Mouse (Mus musculus) forebrain, embryonic 12.5 days (tissue): ENCODE data around the gene Tnc. TPM values are rescaled to one million over a fixed set of nuclear protein-coding genes. Genes with fewer than 3 reads are reported as not detected.

Experiments used
- ATAC-seq: fragments of 200-750 bp; cut with Nextera tagmentation; 2 replicates; pipeline ENCODE4 v1.8.0; 2017; ENCODE audit warnings: moderate TSS enrichment; ENCODE audit not compliant: low FRiP score
- H3K27ac ChIP-seq: fragments of 300-500 bp; sonication (generic); 2 replicates; pipeline ENCODE4 v1.5.1; 2016; ENCODE audit warnings: mild to moderate bottlenecking
- H3K27me3 ChIP-seq: fragments of 300-500 bp; sonication (generic); 2 replicates; pipeline ENCODE4 v1.6.1; 2016; ENCODE audit warnings: mild to moderate bottlenecking
- H3K36me3 ChIP-seq: fragments of 300-500 bp; sonication (generic); replicated peaks from 2 replicates; pipeline ENCODE4 v1.6.1; 2016; ENCODE audit warnings: mild to moderate bottlenecking
- H3K4me1 ChIP-seq: fragments of 300-500 bp; sonication (generic); 2 replicates; pipeline ENCODE4 v1.6.1; 2016
- H3K4me2 ChIP-seq: fragments of 300-500 bp; sonication (generic); 2 replicates; pipeline ENCODE4 v1.6.1; 2016; ENCODE audit warnings: mild to moderate bottlenecking, moderate library complexity
- H3K4me3 ChIP-seq: fragments of 300-500 bp; sonication (generic); replicated peaks from 2 replicates; pipeline ENCODE4 v1.5.1; 2016; ENCODE audit warnings: mild to moderate bottlenecking
- H3K9ac ChIP-seq: fragments of 300-500 bp; sonication (generic); 2 replicates; pipeline ENCODE4 v1.6.1; 2016; ENCODE audit warnings: mild to moderate bottlenecking
- H3K9me3 ChIP-seq: fragments of 300-500 bp; sonication (generic); 2 replicates; pipeline ENCODE4 v1.6.1; 2016
- WGBS: fragments of 180-500 bp; shearing (Covaris S2); methylation state at CpG from one replicate; pipeline ENCODE4 v1.1.7; 2016; 5-methylcytosine and 5-hydroxymethylcytosine counted together
- polyA plus RNA-seq: library from polyadenylated mRNA; unstranded; fragments of >200 nt; fragmentation: Nextera tagmentation; extraction: Ambion mirVana; gene quantifications from 2 replicates; pipeline ENCODE4 v1.2.1, GENCODE M21; 2016

The Tnc gene
- polyA plus RNA-seq, 1 experiment from 2014 or later = 11.8 TPM

DNA sequence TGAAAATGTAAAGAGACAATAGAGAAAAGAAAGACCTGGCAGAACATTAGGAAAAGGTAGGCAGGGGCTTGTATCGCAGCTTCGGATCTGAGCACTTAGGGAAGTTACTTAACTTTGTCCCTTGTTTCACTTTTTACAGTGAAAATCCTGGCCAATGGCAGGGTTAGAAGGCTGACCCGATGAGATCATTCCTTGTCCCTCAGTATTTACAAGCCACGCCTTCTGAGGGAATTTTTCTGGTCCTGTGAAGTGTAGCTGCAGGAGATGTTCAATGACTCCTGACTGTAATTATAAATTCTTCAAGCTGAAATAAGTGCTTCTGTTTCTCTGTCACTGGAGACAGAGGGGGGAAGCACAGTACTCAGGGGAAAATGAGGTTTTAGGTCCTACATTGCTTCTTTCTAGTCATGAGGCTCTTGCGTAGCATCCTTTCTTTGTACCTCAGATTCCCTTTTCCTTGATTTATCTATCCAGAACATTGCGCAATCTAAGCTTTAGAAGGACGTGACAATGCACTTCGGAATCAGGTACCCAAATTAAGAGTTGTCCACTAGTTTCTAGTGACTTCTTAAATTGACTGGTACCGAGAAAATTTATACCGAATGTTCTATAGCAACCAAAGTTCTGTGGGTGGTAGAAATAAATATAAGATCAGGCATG lies 25.8 kb downstream of the Tnc start:
- H3K9ac ChIP-seq = no peak overlapping the region
- no peak overlapping the region for H3K4me2 ChIP-seq
- no peak overlapping the region for H3K4me3 ChIP-seq
- no peaks in the 10 kb centered on the region for H3K4me1 ChIP-seq
- H3K36me3 ChIP-seq = no peaks in the 10 kb centered on the region
- no peaks in the 10 kb centered on the region for H3K9me3 ChIP-seq
- 91% methylated on average over 10 of the region's 10 CpGs for WGBS
- no peak overlapping the region for H3K27ac ChIP-seq
- no peaks in the 10 kb centered on the region for H3K27me3 ChIP-seq
- no peak for ATAC-seq

GRCm38 (mm10) chr4:64020151-64020550 lies 26.7 kb downstream of the Tnc start:
- no peak for ATAC-seq

GRCm38 (mm10) chr4:64011308-64011707 lies 35.5 kb downstream of the Tnc start:
- Histone ChIP-seq H3K27ac (no peak overlapping the region), H3K9me3 (no peaks in the 10 kb centered on the region), H3K4me2 (no peak overlapping the region), H3K9ac (no peak overlapping the region), H3K4me1 (no peaks in the 10 kb centered on the region), H3K36me3 (no peaks in the 10 kb centered on the region), H3K4me3 (no peak overlapping the region), H3K27me3 (no peaks in the 10 kb centered on the region)
- ATAC-seq = no peak
- 59% methylated on average over 2 of the region's 2 CpGs for WGBS

More at GRCm38 (mm10) chr4:64020151-64020550, 26.7 kb downstream of the Tnc start:
- no peaks in the 10 kb centered on the region for H3K27me3 ChIP-seq
- H3K4me1 ChIP-seq = no peaks in the 10 kb centered on the region
- H3K9ac ChIP-seq = no peak overlapping the region
- H3K4me3 ChIP-seq = no peak overlapping the region
- 90% methylated on average over 8 of the region's 8 CpGs for WGBS
- H3K27ac ChIP-seq = no peak overlapping the region
- no peaks in the 10 kb centered on the region for H3K9me3 ChIP-seq
- H3K36me3 ChIP-seq = no peaks in the 10 kb centered on the region
- H3K4me2 ChIP-seq = no peak overlapping the region

- no peak overlapping the region for H3K4me3 ChIP-seq
- no peak overlapping the region for H3K9ac ChIP-seq
- 100% methylated on average over 1 of the region's 1 CpGs for WGBS
- H3K9me3 ChIP-seq = no peaks in the 10 kb centered on the region
- no peak overlapping the region for H3K27ac ChIP-seq
- H3K4me1 ChIP-seq = no peaks in the 10 kb centered on the region
- no peaks in the 10 kb centered on the region for H3K27me3 ChIP-seq
- no peak overlapping the region for H3K4me2 ChIP-seq
- no peaks in the 10 kb centered on the region for H3K36me3 ChIP-seq
- ATAC-seq = no peak
Observed at GRCm38 (mm10) chr4:64009936-64010335, 36.9 kb downstream of the Tnc start.

- ATAC-seq = no peak
- H3K27me3 ChIP-seq = no peaks in the 10 kb centered on the region
- WGBS = 84% methylated on average over 4 of the region's 4 CpGs
Observed at GRCm38 (mm10) chr4:64005198-64005597, 41.6 kb downstream of the Tnc start.

DNA sequence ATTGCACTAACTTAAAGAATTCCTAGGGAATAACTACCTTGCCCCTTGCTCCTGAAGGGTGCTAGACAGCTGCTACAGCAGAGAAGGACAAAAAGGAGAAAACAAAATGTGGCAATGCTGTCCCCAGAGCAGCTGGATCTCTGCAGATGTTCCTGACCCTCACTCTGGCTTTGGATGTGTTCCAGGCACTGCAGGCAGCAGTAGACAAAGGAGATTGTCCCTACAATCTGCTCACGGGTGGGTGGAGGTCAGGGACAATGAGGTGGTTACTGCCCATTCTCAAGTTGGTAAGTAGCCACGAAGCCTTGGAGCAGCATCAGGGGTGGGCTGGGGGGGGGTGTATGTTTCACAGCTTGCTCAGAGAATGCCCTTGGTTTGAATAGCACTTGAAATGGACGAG lies 43.1 kb downstream of the Tnc start:
- Histone ChIP-seq H3K36me3 (no peaks in the 10 kb centered on the region), H3K4me1 (peaks cover 11% of the 10 kb centered on the region), H3K9me3 (no peaks in the 10 kb centered on the region), H3K4me2 (no peak overlapping the region), H3K27me3 (no peaks in the 10 kb centered on the region), H3K9ac (no peak overlapping the region), H3K4me3 (no peak overlapping the region), H3K27ac (no peak overlapping the region)
- ATAC-seq = no peak
- WGBS = 11% methylated on average over 3 of the region's 3 CpGs

More at GRCm38 (mm10) chr4:64005198-64005597, 41.6 kb downstream of the Tnc start:
- peaks cover 11% of the 10 kb centered on the region for H3K4me1 ChIP-seq
- no peak overlapping the region for H3K4me2 ChIP-seq
- H3K9ac ChIP-seq = no peak overlapping the region
- H3K4me3 ChIP-seq = no peak overlapping the region
- no peak overlapping the region for H3K27ac ChIP-seq
- H3K9me3 ChIP-seq = no peaks in the 10 kb centered on the region
- H3K36me3 ChIP-seq = no peaks in the 10 kb centered on the region

GRCm38 (mm10) chr4:64002168-64002567 lies 44.6 kb downstream of the Tnc start:
- no peak overlapping the region for H3K4me2 ChIP-seq
- no peak overlapping the region for H3K4me3 ChIP-seq
- 28% methylated on average over 2 of the region's 2 CpGs for WGBS
- no peak for ATAC-seq
- no peaks in the 10 kb centered on the region for H3K27me3 ChIP-seq
- H3K27ac ChIP-seq = no peak overlapping the region
- no peaks in the 10 kb centered on the region for H3K9me3 ChIP-seq
- H3K36me3 ChIP-seq = no peaks in the 10 kb centered on the region
- H3K9ac ChIP-seq = no peak overlapping the region
- H3K4me1 ChIP-seq = peaks cover 11% of the 10 kb centered on the region

GRCm38 (mm10) chr4:64000788-64001187 lies 46.0 kb downstream of the Tnc start:
- Histone ChIP-seq H3K4me2 (no peak overlapping the region), H3K4me1 (peaks cover 11% of the 10 kb centered on the region), H3K27me3 (no peaks in the 10 kb centered on the region), H3K36me3 (no peaks in the 10 kb centered on the region), H3K27ac (no peak overlapping the region), H3K9me3 (no peaks in the 10 kb centered on the region), H3K4me3 (no peak overlapping the region), H3K9ac (no peak overlapping the region)
- no peak for ATAC-seq
- 89% methylated on average over 3 of the region's 3 CpGs for WGBS

DNA sequence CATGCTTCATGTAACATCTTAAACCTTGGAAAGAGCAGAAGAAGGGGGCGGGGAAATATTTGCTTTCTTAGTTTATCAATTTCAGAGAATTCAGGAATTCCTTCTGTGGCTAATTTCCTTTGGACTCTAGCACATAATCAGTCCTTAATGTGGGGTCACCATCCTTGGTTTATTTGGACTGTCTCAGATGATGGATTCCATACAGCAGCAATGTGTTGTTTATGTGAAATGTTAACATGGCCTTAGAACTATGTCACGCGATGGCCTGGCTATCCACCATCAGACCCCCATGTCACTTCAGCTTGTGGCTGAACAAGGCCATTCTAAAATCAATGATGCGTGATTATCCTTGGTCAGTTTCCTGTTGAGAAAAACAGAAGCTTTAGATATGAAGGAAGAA lies 46.5 kb downstream of the Tnc start:
- H3K4me1 ChIP-seq = peaks cover 11% of the 10 kb centered on the region
- 92% methylated on average over 4 of the region's 4 CpGs for WGBS
- no peak for ATAC-seq

DNA sequence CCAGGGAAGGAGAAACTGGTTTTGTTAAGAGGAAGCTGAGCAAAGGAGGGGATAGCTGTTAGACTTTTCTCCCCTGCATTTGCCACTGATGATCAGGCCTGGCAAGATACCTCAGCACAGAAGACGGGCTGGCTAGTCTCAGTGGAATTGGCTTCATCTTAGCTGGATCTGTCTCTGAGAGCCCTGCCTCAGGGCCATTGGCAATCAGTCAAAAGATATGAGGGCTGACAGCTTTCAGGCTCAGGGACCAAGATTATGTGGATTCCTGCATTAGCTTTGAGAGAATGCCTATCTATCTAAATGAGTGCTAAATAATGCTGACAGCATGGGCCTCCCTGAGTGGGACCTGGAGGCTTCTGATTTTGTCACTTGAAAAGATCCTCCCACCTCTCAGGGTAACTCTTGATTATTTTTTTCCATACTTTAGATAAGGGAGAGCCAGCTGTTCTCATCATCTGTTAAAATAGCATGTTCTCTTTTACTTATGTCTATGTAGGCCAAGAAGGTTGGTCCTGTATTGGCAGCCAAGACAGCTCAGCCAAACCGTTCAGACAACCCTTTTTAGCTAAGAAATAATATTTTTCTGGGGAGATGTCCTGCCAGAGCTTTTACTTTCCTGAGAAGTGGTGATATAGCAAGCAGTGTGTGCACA lies 53.2 kb downstream of the Tnc start:
- H3K27me3 ChIP-seq = no peaks in the 10 kb centered on the region
- no peak overlapping the region for H3K9ac ChIP-seq
- 86% methylated on average over 2 of the region's 2 CpGs for WGBS
- H3K4me3 ChIP-seq = no peak overlapping the region
- ATAC-seq = no peak
- H3K36me3 ChIP-seq = no peaks in the 10 kb centered on the region
- H3K4me1 ChIP-seq = no peaks in the 10 kb centered on the region
- H3K9me3 ChIP-seq = no peaks in the 10 kb centered on the region
- H3K27ac ChIP-seq = no peak overlapping the region
- H3K4me2 ChIP-seq = no peak overlapping the region

More for the DNA sequence above, 46.5 kb downstream of the Tnc start:
- Histone ChIP-seq H3K27me3 (no peaks in the 10 kb centered on the region), H3K9me3 (no peaks in the 10 kb centered on the region), H3K9ac (no peak overlapping the region), H3K36me3 (no peaks in the 10 kb centered on the region), H3K4me2 (no peak overlapping the region), H3K27ac (no peak overlapping the region), H3K4me3 (no peak overlapping the region)

- Histone ChIP-seq H3K4me1 (peaks cover 4% of the 10 kb centered on the region), H3K4me2 (no peak overlapping the region), H3K4me3 (no peak overlapping the region), H3K27ac (no peak overlapping the region), H3K9ac (no peak overlapping the region), H3K36me3 (no peaks in the 10 kb centered on the region), H3K27me3 (no peaks in the 10 kb centered on the region), H3K9me3 (no peaks in the 10 kb centered on the region)
- ATAC-seq = no peak
- 90% methylated on average over 1 of the region's 1 CpGs for WGBS
Observed at GRCm38 (mm10) chr4:63990216-63990615, 56.6 kb downstream of the Tnc start.

GRCm38 (mm10) chr4:63988090-63988489 lies 58.7 kb downstream of the Tnc start:
- no peaks in the 10 kb centered on the region for H3K36me3 ChIP-seq
- H3K4me2 ChIP-seq = no peak overlapping the region
- H3K27ac ChIP-seq = no peak overlapping the region
- 98% methylated on average over 5 of the region's 5 CpGs for WGBS
- H3K27me3 ChIP-seq = no peaks in the 10 kb centered on the region
- no peak overlapping the region for H3K9ac ChIP-seq
- peaks cover 5% of the 10 kb centered on the region for H3K4me1 ChIP-seq
- no peak for ATAC-seq
- H3K4me3 ChIP-seq = no peak overlapping the region
- H3K9me3 ChIP-seq = no peaks in the 10 kb centered on the region

DNA sequence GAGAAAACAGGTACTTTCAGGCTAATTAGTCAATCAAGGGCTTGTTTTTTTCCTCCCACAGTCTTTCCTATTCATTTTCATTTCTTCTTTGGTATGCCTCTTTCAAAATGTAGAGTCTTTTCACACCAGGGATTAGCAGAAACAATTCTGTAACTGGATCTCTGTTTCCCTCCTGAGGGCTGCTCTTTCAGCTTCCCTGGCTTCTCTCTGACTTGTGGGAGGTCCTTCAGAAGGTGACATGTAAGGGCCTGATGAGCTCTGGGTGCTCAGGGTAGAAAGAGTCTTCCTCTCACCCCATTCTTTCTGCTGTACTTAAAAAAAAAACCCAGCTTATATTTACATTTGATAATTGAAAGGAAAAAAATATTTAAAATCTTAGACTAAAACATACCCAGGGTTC lies 60.2 kb downstream of the Tnc start:
- no peak overlapping the region for H3K4me2 ChIP-seq
- no peaks in the 10 kb centered on the region for H3K27me3 ChIP-seq
- H3K9ac ChIP-seq = no peak overlapping the region
- H3K4me1 ChIP-seq = peaks cover 7% of the 10 kb centered on the region
- no peaks in the 10 kb centered on the region for H3K9me3 ChIP-seq
- ATAC-seq = no peak
- no peak overlapping the region for H3K27ac ChIP-seq
- no peaks in the 10 kb centered on the region for H3K36me3 ChIP-seq
- no peak overlapping the region for H3K4me3 ChIP-seq
